Mouse (Mus musculus) intestine, postnatal 0 days (tissue): ENCODE data around the gene Gda. TPM values are rescaled to one million over a fixed set of nuclear protein-coding genes. Genes with fewer than 3 reads are reported as not detected.

Experiments used
- ATAC-seq: fragments of 200-750 bp; cut with Nextera tagmentation; 2 replicates; pipeline ENCODE4 v1.8.0; 2017; ENCODE audit warnings: mild to moderate bottlenecking, moderate TSS enrichment, moderate library complexity
- H3K27ac ChIP-seq: fragments of 300-500 bp; sonication (generic); 2 replicates; pipeline ENCODE4 v1.5.1; 2014; ENCODE audit warnings: mild to moderate bottlenecking, low read depth, low read length, moderate library complexity
- H3K27me3 ChIP-seq: fragments of 300-500 bp; sonication (generic); replicated peaks from 2 replicates; pipeline ENCODE4 v1.6.1; 2014; ENCODE audit warnings: low read length, mixed read lengths; ENCODE audit not compliant: control insufficient read depth, insufficient read depth
- H3K36me3 ChIP-seq: fragments of 300-500 bp; sonication (generic); 2 replicates; pipeline ENCODE4 v1.6.1; 2014; ENCODE audit warnings: mild to moderate bottlenecking, moderate library complexity; ENCODE audit not compliant: control insufficient read depth, insufficient read depth
- H3K4me1 ChIP-seq: fragments of 300-500 bp; sonication (generic); replicated peaks from 2 replicates; pipeline ENCODE4 v1.6.1; 2014; ENCODE audit warnings: antibody characterized with exemption, low read length, mixed read lengths; ENCODE audit not compliant: control insufficient read depth, insufficient read depth
- H3K4me2 ChIP-seq: fragments of 300-500 bp; sonication (generic); replicated peaks from 2 replicates; pipeline ENCODE4 v1.6.1; 2014; ENCODE audit warnings: low read depth, mild to moderate bottlenecking, moderate library complexity
- H3K4me3 ChIP-seq: fragments of 300-500 bp; sonication (generic); 2 replicates; pipeline ENCODE4 v1.5.1; 2014; ENCODE audit warnings: low read depth, low read length
- H3K9ac ChIP-seq: fragments of 300-500 bp; sonication (generic); 2 replicates; pipeline ENCODE4 v1.6.1; 2014; ENCODE audit warnings: mild to moderate bottlenecking, low read depth, low read length
- H3K9me3 ChIP-seq: fragments of 300-500 bp; sonication (generic); 2 replicates; pipeline ENCODE4 v1.6.1; 2016; ENCODE audit warnings: mixed run types; ENCODE audit not compliant: control insufficient read depth
- CTCF ChIP-seq: sonication (generic); IDR thresholded peaks from 2 replicates; pipeline ENCODE4 v1.5.1; 2016; ENCODE audit warnings: low read depth, mild to moderate bottlenecking, control low read depth, antibody characterized with exemption, moderate library complexity
- WGBS: fragments of 180-500 bp; shearing (Covaris S2); extraction: QIAGEN DNeasy Blood & Tissue Kit; methylation state at CpG from one replicate; pipeline ENCODE4 v1.1.7; 2014; 5-methylcytosine and 5-hydroxymethylcytosine counted together
- polyA plus RNA-seq: library from polyadenylated mRNA; unstranded; fragments of >200 nt; fragmentation: Nextera tagmentation; extraction: Ambion mirVana; gene quantifications from 2 replicates; pipeline ENCODE4 v1.2.1, GENCODE M21; 2015

Gene Gda
- polyA plus RNA-seq, 1 experiment from 2014 or later, result 37.3 TPM

- Histone ChIP-seq H3K36me3 (no peaks in the 10 kb centered on the region), H3K27me3 (no peaks in the 10 kb centered on the region), H3K9ac (no peak overlapping the region), H3K4me3 (no peak overlapping the region), H3K4me2 (no peak overlapping the region), H3K9me3 (no peaks in the 10 kb centered on the region), H3K4me1 (no peaks in the 10 kb centered on the region), H3K27ac (no peak overlapping the region)
- 86% methylated on average over 2 of the region's 2 CpGs for WGBS
- TF ChIP-seq CTCF, result no peak
- no peak for ATAC-seq
These were observed 26.2 kb upstream of the Gda start for GRCm38 (mm10) chr19:21499394-21499983.

GRCm38 (mm10) chr19:21495817-21496216, 22.6 kb upstream of the Gda start:
- Histone ChIP-seq H3K4me3 (no peak overlapping the region), H3K4me1 (0 out of 2 replicates have a peak, but pooled peaks cover 4% of the 10 kb centered on the region), H3K9me3 (no peaks in the 10 kb centered on the region), H3K4me2 (no peak overlapping the region), H3K36me3 (no peaks in the 10 kb centered on the region), H3K27me3 (no peaks in the 10 kb centered on the region), H3K9ac (no peak overlapping the region), H3K27ac (no peak overlapping the region)
- peak; percentile 26; the same call in 1 of the 2 replicates for ATAC-seq
- 52% methylated on average over 4 of the region's 4 CpGs for WGBS
- TF ChIP-seq CTCF, result no peak

DNA sequence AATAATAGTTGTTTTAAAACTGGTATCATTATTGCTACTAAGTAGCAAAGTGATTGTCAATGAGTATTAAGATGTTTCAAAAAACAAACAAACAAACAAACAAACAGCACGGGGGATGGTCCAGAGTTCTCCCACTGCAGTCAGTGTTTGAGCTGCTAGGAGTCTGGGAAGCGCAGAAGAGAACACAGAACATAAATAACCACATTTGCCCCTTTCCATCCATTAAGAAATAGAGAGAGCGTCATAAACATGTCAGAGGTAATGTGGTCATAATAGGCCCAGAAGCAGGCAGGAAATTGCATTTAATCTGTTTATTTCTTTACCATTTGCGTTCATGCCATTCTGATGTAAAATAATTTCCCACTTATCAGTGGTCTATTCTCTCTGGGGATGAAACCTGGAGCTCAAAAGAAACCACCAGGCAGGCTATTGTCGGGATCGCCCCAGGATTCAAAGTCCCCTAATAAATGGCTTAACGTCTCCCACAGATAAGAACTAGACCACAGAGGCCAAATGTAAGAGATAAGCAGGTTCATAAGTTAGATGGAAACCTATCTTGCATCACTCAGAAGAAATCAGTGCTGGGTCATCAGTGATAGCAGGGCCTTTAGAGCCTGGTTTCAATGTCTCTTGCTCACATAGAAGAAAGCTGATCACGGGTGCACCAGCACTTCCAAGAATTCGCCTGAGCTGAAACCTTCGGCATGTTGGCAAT, 20.7 kb upstream of the Gda start:
- H3K9ac ChIP-seq, result no peak overlapping the region
- no peak overlapping the region for H3K4me3 ChIP-seq
- peak; percentile 90 for ATAC-seq
- H3K27me3 ChIP-seq, result no peaks in the 10 kb centered on the region
- WGBS, result 41% methylated on average over 10 of the region's 10 CpGs
- peak overlapping the region; percentile 64; the same call in 1 of the 2 replicates for H3K27ac ChIP-seq
- no peaks in the 10 kb centered on the region for H3K36me3 ChIP-seq
- H3K4me1 ChIP-seq, result 0 out of 2 replicates have a peak, but pooled peaks cover 4% of the 10 kb centered on the region
- no peak for TF ChIP-seq CTCF
- no peak overlapping the region for H3K4me2 ChIP-seq
- no peaks in the 10 kb centered on the region for H3K9me3 ChIP-seq

- no peaks in the 10 kb centered on the region for H3K9me3 ChIP-seq
- ATAC-seq, result no peak
- no peak overlapping the region for H3K4me3 ChIP-seq
- H3K4me1 ChIP-seq, result 0 out of 2 replicates have a peak, but pooled peaks cover 4% of the 10 kb centered on the region
- H3K27ac ChIP-seq, result no peak overlapping the region
- H3K27me3 ChIP-seq, result no peaks in the 10 kb centered on the region
- no peaks in the 10 kb centered on the region for H3K36me3 ChIP-seq
- H3K9ac ChIP-seq, result no peak overlapping the region
- no peak overlapping the region for H3K4me2 ChIP-seq
- TF ChIP-seq CTCF, result no peak
These were observed 18.1 kb upstream of the Gda start for GRCm38 (mm10) chr19:21491391-21491790.

DNA sequence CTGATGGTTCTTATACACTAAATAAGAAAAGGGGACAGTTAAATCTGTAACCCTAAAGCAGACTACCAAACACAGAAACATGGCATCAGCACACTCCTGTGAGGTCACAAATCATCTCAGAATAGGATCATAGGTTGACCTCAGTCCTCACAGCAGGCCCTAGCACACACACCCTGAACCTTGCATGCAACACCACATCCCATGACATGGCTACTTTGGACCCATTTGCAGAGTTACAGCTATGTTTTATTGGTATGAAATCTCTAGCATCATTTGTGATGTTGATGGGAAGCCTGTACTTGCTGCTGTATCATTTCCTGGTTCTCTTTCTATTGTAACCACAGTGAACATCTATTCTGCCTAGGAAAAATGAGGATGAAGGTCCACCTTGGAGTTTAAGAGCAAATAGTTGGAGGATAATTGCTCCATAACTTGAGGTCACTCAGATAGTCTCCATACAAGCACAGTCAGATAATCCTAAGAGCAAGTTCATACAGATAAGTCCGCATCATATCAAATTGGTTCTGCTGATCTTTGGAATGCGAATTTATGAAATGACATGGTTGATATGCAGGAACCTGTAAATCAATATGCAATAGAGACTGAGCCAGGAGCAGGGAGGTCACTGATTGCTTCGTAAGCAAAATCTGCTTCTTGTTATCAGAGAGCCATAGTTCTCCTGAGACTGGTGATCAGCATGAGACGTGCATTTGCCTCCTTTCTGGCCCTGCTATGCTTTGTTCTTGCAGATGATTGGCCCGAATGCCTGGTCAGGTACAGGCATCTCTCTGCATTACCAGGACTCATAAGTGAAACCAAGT, 14.1 kb upstream of the Gda start:
- Histone ChIP-seq H3K36me3 (no peaks in the 10 kb centered on the region), H3K9ac (no peak overlapping the region), H3K27ac (peak overlapping the region; percentile 70; the same call in 1 of the 2 replicates), H3K4me2 (no peak overlapping the region), H3K9me3 (no peaks in the 10 kb centered on the region), H3K27me3 (no peaks in the 10 kb centered on the region), H3K4me1 (no peaks in the 10 kb centered on the region), H3K4me3 (no peak overlapping the region)
- no peak for TF ChIP-seq CTCF
- peak; percentile 90 for ATAC-seq
- 51% methylated on average over 5 of the region's 5 CpGs for WGBS

DNA sequence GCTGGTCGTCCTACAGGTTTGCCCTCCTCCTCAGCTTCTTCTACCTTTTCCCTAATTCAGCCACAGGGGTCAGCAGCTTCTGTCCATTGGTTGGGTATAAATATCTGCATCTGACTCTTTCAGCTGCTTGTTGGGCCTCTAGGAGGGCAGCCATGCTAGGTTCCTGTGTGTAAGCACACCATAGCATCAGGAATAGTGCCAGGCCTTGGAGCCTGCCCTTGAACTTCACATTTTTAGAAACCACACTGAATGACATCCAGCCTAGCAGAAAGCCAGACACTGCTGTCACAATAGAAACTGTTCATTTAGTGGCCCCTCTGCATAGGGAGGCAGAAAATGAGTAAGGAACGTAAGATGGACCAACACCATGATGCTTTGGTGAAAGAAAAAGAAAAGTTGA, 8.9 kb upstream of the Gda start:
- no peak overlapping the region for H3K9ac ChIP-seq
- no peaks in the 10 kb centered on the region for H3K27me3 ChIP-seq
- H3K4me3 ChIP-seq, result no peak overlapping the region
- H3K36me3 ChIP-seq, result no peaks in the 10 kb centered on the region
- no peak for TF ChIP-seq CTCF
- no peaks in the 10 kb centered on the region for H3K4me1 ChIP-seq
- no peaks in the 10 kb centered on the region for H3K9me3 ChIP-seq
- 79% methylated on average over 2 of the region's 2 CpGs for WGBS
- H3K27ac ChIP-seq, result no peak overlapping the region
- H3K4me2 ChIP-seq, result no peak overlapping the region
- ATAC-seq, result no peak
